Mouse (Mus musculus) G1E (cell line): ENCODE data around the gene Mia. TPM values are rescaled to one million over a fixed set of nuclear protein-coding genes. Genes with fewer than 3 reads are reported as not detected.

Experiments used
- ATAC-seq: 2 replicates; pipeline ENCODE4 v1.8.0; 2016; ENCODE audit warnings: mild to moderate bottlenecking; ENCODE audit not compliant: insufficient number of reproducible peaks, poor library complexity, low FRiP score, severe bottlenecking; ENCODE audit errors: extremely low read depth
- DNase-seq: peaks from one replicate; pipeline ENCODE4 v3.0.0; 2012; ENCODE audit warnings: low spot score
- H3K27me3 ChIP-seq: 2 replicates; pipeline ENCODE4 v1.6.1; 2012; ENCODE audit warnings: mild to moderate bottlenecking, low read length, inconsistent platforms; ENCODE audit not compliant: insufficient read depth
- H3K36me3 ChIP-seq: replicated peaks from 2 replicates; pipeline ENCODE3; 2012; ENCODE audit warnings: mild to moderate bottlenecking, inconsistent platforms
- H3K4me1 ChIP-seq: 2 replicates; pipeline ENCODE4 v1.6.1; 2012; ENCODE audit warnings: low read depth, low read length, inconsistent platforms, mixed read lengths; ENCODE audit not compliant: insufficient read depth
- H3K4me3 ChIP-seq: 2 replicates; pipeline ENCODE4 v1.5.1; 2012; ENCODE audit warnings: low read depth, mild to moderate bottlenecking, inconsistent platforms, low read length, moderate library complexity, mixed read lengths
- H3K9me3 ChIP-seq: replicated peaks from 2 replicates; pipeline ENCODE4 v1.6.1; 2012; ENCODE audit warnings: inconsistent platforms
- CTCF ChIP-seq: IDR thresholded peaks from 2 replicates; pipeline ENCODE4 v1.5.1; 2012; ENCODE audit warnings: low read depth, low read length, inconsistent platforms, mixed read lengths
- GATA1 ChIP-seq: IDR thresholded peaks from 2 replicates; pipeline ENCODE4 v1.6.1; 2012; ENCODE audit warnings: borderline replicate concordance, low read length, inconsistent platforms, mixed read lengths
- GATA2 ChIP-seq: IDR thresholded peaks from 2 replicates; pipeline ENCODE4 v1.6.1; 2012; ENCODE audit warnings: low read depth, low read length, inconsistent platforms, borderline replicate concordance
- POLR2AphosphoS5 ChIP-seq: IDR thresholded peaks from 2 replicates; pipeline ENCODE4 v1.6.1; 2012; ENCODE audit warnings: low read depth, low read length, inconsistent platforms; ENCODE audit not compliant: insufficient replicate concordance
- TAL1 ChIP-seq: conservative IDR thresholded peaks from 2 replicates; pipeline ENCODE4 v1.6.1; 2012; ENCODE audit warnings: low read depth, low read length, inconsistent platforms, mixed read lengths
- polyA plus RNA-seq: library from polyadenylated mRNA; stranded (reverse); fragments of >175 nt; gene quantifications from 2 replicates; pipeline ENCODE4 v1.2.3, GENCODE M21; 2012
- total RNA-seq, 2 experiments: library from RNA; stranded (forward) in 1 of 2; stranded (reverse) in 1 of 2; fragments of 200-1000 nt in 1 of 2; fragments of >200 nt in 1 of 2; fragmentation: Nextera tagmentation in 1 of 2; gene quantifications; 2 replicates each; pipeline ENCODE4 v1.2.3; 2014 to 2017

The Mia gene
- total and polyA plus RNA-seq, 3 experiments, result 0.24 to 4.6 (median 0.82) TPM

GRCm38 (mm10) chr7:27198779-27199178 lies 17.8 kb upstream of the Mia start:
- TF ChIP-seq TAL1 (no peak), GATA1 (no peak), GATA2 (no peak), CTCF (no peak), POLR2AphosphoS5 (no peak)
- no peaks in the 10 kb centered on the region for H3K27me3 ChIP-seq
- no peak overlapping the region for H3K4me3 ChIP-seq
- peaks cover 29% of the 10 kb centered on the region for H3K4me1 ChIP-seq
- no peak for DNase-seq
- H3K9me3 ChIP-seq, result no peaks in the 10 kb centered on the region
- peaks cover 72% of the 10 kb centered on the region for H3K36me3 ChIP-seq
- ATAC-seq, result no peak

- H3K36me3 ChIP-seq, result peaks cover 72% of the 10 kb centered on the region
- H3K4me3 ChIP-seq, result no peak overlapping the region
- no peaks in the 10 kb centered on the region for H3K9me3 ChIP-seq
- H3K27me3 ChIP-seq, result no peaks in the 10 kb centered on the region
- H3K4me1 ChIP-seq, result peaks cover 33% of the 10 kb centered on the region
- DNase-seq (no peak), ATAC-seq (no peak)
- TF ChIP-seq GATA2 (no peak), CTCF (no peak), TAL1 (no peak), POLR2AphosphoS5 (no peak), GATA1 (no peak)
Observed at GRCm38 (mm10) chr7:27198355-27198754, 17.4 kb upstream of the Mia start.

- peaks cover 38% of the 10 kb centered on the region for H3K4me1 ChIP-seq
- ATAC-seq (no peak), DNase-seq (no peak)
- peaks cover 72% of the 10 kb centered on the region for H3K36me3 ChIP-seq
- H3K9me3 ChIP-seq, result no peaks in the 10 kb centered on the region
- H3K27me3 ChIP-seq, result no peaks in the 10 kb centered on the region
- H3K4me3 ChIP-seq, result no peak overlapping the region
- TF ChIP-seq GATA2 (no peak), GATA1 (no peak), TAL1 (no peak), POLR2AphosphoS5 (no peak), CTCF (no peak)
Observed at GRCm38 (mm10) chr7:27197634-27198033, 16.7 kb upstream of the Mia start.

- Histone ChIP-seq H3K36me3 (peaks cover 72% of the 10 kb centered on the region), H3K4me3 (peak overlapping the region; percentile 31; the same call in 1 of the 2 replicates), H3K27me3 (no peaks in the 10 kb centered on the region), H3K9me3 (no peaks in the 10 kb centered on the region), H3K4me1 (peaks cover 43% of the 10 kb centered on the region)
- DNase-seq (no peak), ATAC-seq (no peak)
- TF ChIP-seq CTCF (no peak), TAL1 (no peak), POLR2AphosphoS5 (no peak), GATA1 (no peak), GATA2 (no peak)
Observed at GRCm38 (mm10) chr7:27197136-27197535, 16.2 kb upstream of the Mia start.

- H3K4me3 ChIP-seq, result peak within 1 kb of the TSS; percentile 90
- peaks cover 75% of the 10 kb centered on the region for H3K36me3 ChIP-seq
- no peaks in the 10 kb centered on the region for H3K9me3 ChIP-seq
- H3K4me1 ChIP-seq, result peaks cover 50% of the 10 kb centered on the region
- TF ChIP-seq POLR2AphosphoS5, result no peak
- no peak for TF ChIP-seq TAL1
- no peak for TF ChIP-seq GATA1
- no peak for TF ChIP-seq CTCF
- peak; percentile 99 for DNase-seq
- no peaks in the 10 kb centered on the region for H3K27me3 ChIP-seq
- peak; percentile 94 for ATAC-seq
Observed at GRCm38 (mm10) chr7:27195681-27196611, 15.0 kb upstream of the Mia start, which contains the start of the genes BC024978 and Snrpa. TSS of gene BC024978 (plus strand) at chr7:27195781. TSS of gene Snrpa (minus strand) at chr7:27196271.

- H3K27me3 ChIP-seq, result no peaks in the 10 kb centered on the region
- no peaks in the 10 kb centered on the region for H3K9me3 ChIP-seq
- ATAC-seq, result no peak
- H3K4me1 ChIP-seq, result peaks cover 57% of the 10 kb centered on the region
- DNase-seq, result no peak
- H3K4me3 ChIP-seq, result peak overlapping the region; percentile 14; the same call in 1 of the 2 replicates
- peaks cover 78% of the 10 kb centered on the region for H3K36me3 ChIP-seq
- TF ChIP-seq POLR2AphosphoS5 (no peak), GATA1 (no peak), TAL1 (no peak), CTCF (no peak), GATA2 (no peak)
Observed at GRCm38 (mm10) chr7:27193731-27194130, 12.8 kb upstream of the Mia start.
